Mouse (Mus musculus): ENCODE results near the gene Gm28230. TPM values are rescaled to one million over a fixed set of nuclear protein-coding genes. Genes with fewer than 3 reads are reported as not detected.

The Gm28230 gene
- polyA plus RNA-seq, 1 experiment = not detected

GRCm38 (mm10) chr2:74721882-74722281 lies 4.6 kb upstream of the Gm28230 start:
- H3K4me3 ChIP-seq (replicated peaks; ENCODE audit: control insufficient read depth, low read depth, low read length) = no peak overlapping the region
- H3K4me1 ChIP-seq (ENCODE audit: control insufficient read depth, insufficient read depth, low read length) = no peaks in the 10 kb centered on the region
- 11% methylated on average over 6 of the region's 6 CpGs for WGBS
- TF ChIP-seq CTCF (IDR thresholded peaks at IDR 0.05; ENCODE audit: control insufficient read depth, insufficient read depth, low read length) (no peak), POLR2A (IDR thresholded peaks at IDR 0.05; ENCODE audit: borderline replicate concordance, control insufficient read depth, low read depth, low read length) (no peak)
- H3K27ac ChIP-seq (ENCODE audit: control insufficient read depth, insufficient read depth, low read depth, low read length, poor library complexity) = no peak overlapping the region

- Histone ChIP-seq H3K4me1 (ENCODE audit: control insufficient read depth, insufficient read depth, low read length) (no peaks in the 10 kb centered on the region), H3K4me3 (replicated peaks; ENCODE audit: control insufficient read depth, low read depth, low read length) (no peak overlapping the region), H3K27ac (ENCODE audit: control insufficient read depth, insufficient read depth, low read depth, low read length, poor library complexity) (no peak overlapping the region)
- WGBS = 28% methylated on average over 8 of the region's 8 CpGs
- TF ChIP-seq POLR2A (IDR thresholded peaks at IDR 0.05; ENCODE audit: borderline replicate concordance, control insufficient read depth, low read depth, low read length) = no peak
Observed at GRCm38 (mm10) chr2:74722949-74723348, 3.6 kb upstream of the Gm28230 start.

- WGBS = 56% methylated on average over 7 of the region's 7 CpGs
- H3K4me1 ChIP-seq (ENCODE audit: control insufficient read depth, insufficient read depth, low read length) = no peaks in the 10 kb centered on the region
- no peak overlapping the region for H3K4me3 ChIP-seq (replicated peaks; ENCODE audit: control insufficient read depth, low read depth, low read length)
- TF ChIP-seq CTCF (IDR thresholded peaks at IDR 0.05; ENCODE audit: control insufficient read depth, insufficient read depth, low read length) (no peak), POLR2A (IDR thresholded peaks at IDR 0.05; ENCODE audit: borderline replicate concordance, control insufficient read depth, low read depth, low read length) (no peak)
- H3K27ac ChIP-seq (ENCODE audit: control insufficient read depth, insufficient read depth, low read depth, low read length, poor library complexity) = no peak overlapping the region
Observed at GRCm38 (mm10) chr2:74724244-74725015, 2.1 kb upstream of the Gm28230 start.

GRCm38 (mm10) chr2:74725171-74725570 lies 1.4 kb upstream of the Gm28230 start:
- H3K4me3 ChIP-seq (replicated peaks; ENCODE audit: control insufficient read depth, low read depth, low read length) = no peak overlapping the region
- 72% methylated on average over 17 of the region's 17 CpGs for WGBS
- TF ChIP-seq POLR2A (IDR thresholded peaks at IDR 0.05; ENCODE audit: borderline replicate concordance, control insufficient read depth, low read depth, low read length) (no peak), CTCF (IDR thresholded peaks at IDR 0.05; ENCODE audit: control insufficient read depth, insufficient read depth, low read length) (no peak)
- H3K27ac ChIP-seq (ENCODE audit: control insufficient read depth, insufficient read depth, low read depth, low read length, poor library complexity) = no peak overlapping the region
- no peaks in the 10 kb centered on the region for H3K4me1 ChIP-seq (ENCODE audit: control insufficient read depth, insufficient read depth, low read length)

- Histone ChIP-seq H3K4me3 (replicated peaks; ENCODE audit: control insufficient read depth, low read depth, low read length) (no peak overlapping the region), H3K27ac (ENCODE audit: control insufficient read depth, insufficient read depth, low read depth, low read length, poor library complexity) (no peak overlapping the region; the same call in 1 of the 2 replicates), H3K4me1 (ENCODE audit: control insufficient read depth, insufficient read depth, low read length) (no peaks in the 10 kb centered on the region)
- TF ChIP-seq CTCF (IDR thresholded peaks at IDR 0.05; ENCODE audit: control insufficient read depth, insufficient read depth, low read length) (no peak), POLR2A (IDR thresholded peaks at IDR 0.05; ENCODE audit: borderline replicate concordance, control insufficient read depth, low read depth, low read length) (no peak)
- 7% methylated on average over 43 of the region's 43 CpGs for WGBS
Observed at GRCm38 (mm10) chr2:74726973-74727639, 578 bp downstream of the Gm28230 start.

- WGBS = 29% methylated on average over 25 of the region's 25 CpGs
- H3K4me3 ChIP-seq (replicated peaks; ENCODE audit: control insufficient read depth, low read depth, low read length) = no peak overlapping the region
- H3K4me1 ChIP-seq (ENCODE audit: control insufficient read depth, insufficient read depth, low read length) = no peaks in the 10 kb centered on the region
- TF ChIP-seq CTCF (IDR thresholded peaks at IDR 0.05; ENCODE audit: control insufficient read depth, insufficient read depth, low read length) (no peak), POLR2A (IDR thresholded peaks at IDR 0.05; ENCODE audit: borderline replicate concordance, control insufficient read depth, low read depth, low read length) (no peak)
- no peak overlapping the region; the same call in 1 of the 2 replicates for H3K27ac ChIP-seq (ENCODE audit: control insufficient read depth, insufficient read depth, low read depth, low read length, poor library complexity)
Observed at GRCm38 (mm10) chr2:74727640-74728302, 1.2 kb downstream of the Gm28230 start.

GRCm38 (mm10) chr2:74728303-74728680 lies 1.8 kb downstream of the Gm28230 start:
- H3K27ac ChIP-seq (ENCODE audit: control insufficient read depth, insufficient read depth, low read depth, low read length, poor library complexity) = no peak overlapping the region
- TF ChIP-seq POLR2A (IDR thresholded peaks at IDR 0.05; ENCODE audit: borderline replicate concordance, control insufficient read depth, low read depth, low read length) (no peak), CTCF (IDR thresholded peaks at IDR 0.05; ENCODE audit: control insufficient read depth, insufficient read depth, low read length) (no peak)
- 75% methylated on average over 13 of the region's 13 CpGs for WGBS
- no peak overlapping the region for H3K4me3 ChIP-seq (replicated peaks; ENCODE audit: control insufficient read depth, low read depth, low read length)
- no peaks in the 10 kb centered on the region for H3K4me1 ChIP-seq (ENCODE audit: control insufficient read depth, insufficient read depth, low read length)

GRCm38 (mm10) chr2:74730331-74730730 lies 3.8 kb downstream of the Gm28230 start:
- no peak overlapping the region for H3K4me3 ChIP-seq (replicated peaks; ENCODE audit: control insufficient read depth, low read depth, low read length)
- H3K27ac ChIP-seq (ENCODE audit: control insufficient read depth, insufficient read depth, low read depth, low read length, poor library complexity) = no peak overlapping the region
- no peaks in the 10 kb centered on the region for H3K4me1 ChIP-seq (ENCODE audit: control insufficient read depth, insufficient read depth, low read length)
- WGBS = 63% methylated on average over 8 of the region's 8 CpGs
- TF ChIP-seq POLR2A (IDR thresholded peaks at IDR 0.05; ENCODE audit: borderline replicate concordance, control insufficient read depth, low read depth, low read length) (no peak), CTCF (IDR thresholded peaks at IDR 0.05; ENCODE audit: control insufficient read depth, insufficient read depth, low read length) (no peak)
